Mouse (Mus musculus): ENCODE data around the gene Cd79b.

The Cd79b gene

GRCm38 (mm10) chr11:106318406-106319366 is 4.1 kb upstream of the Cd79b start:
- no peak for DNase-seq (ENCODE audit: low spot score)

GRCm38 (mm10) chr11:106317801-106318200 is 3.2 kb upstream of the Cd79b start:
- DNase-seq (ENCODE audit: low spot score), result no peak

- DNase-seq (ENCODE audit: low spot score), result no peak
These were observed 1.9 kb upstream of the Cd79b start for GRCm38 (mm10) chr11:106316416-106316815.

GRCm38 (mm10) chr11:106313533-106313932 is 1.0 kb downstream of the Cd79b start:
- DNase-seq (ENCODE audit: low spot score), result no peak

GRCm38 (mm10) chr11:106310123-106310522 is 4.4 kb downstream of the Cd79b start:
- no peak for DNase-seq (ENCODE audit: low spot score)

- no peak for DNase-seq (ENCODE audit: low spot score)
These were observed 6.4 kb downstream of the Cd79b start for GRCm38 (mm10) chr11:106308162-106308561.

GRCm38 (mm10) chr11:106307432-106307831 is 7.1 kb downstream of the Cd79b start:
- no peak for DNase-seq (ENCODE audit: low spot score)

- no peak for DNase-seq (ENCODE audit: low spot score)
These were observed 7.8 kb downstream of the Cd79b start for GRCm38 (mm10) chr11:106306758-106307157.

- no peak for DNase-seq (ENCODE audit: low spot score)
These were observed 8.5 kb downstream of the Cd79b start for GRCm38 (mm10) chr11:106306065-106306385.

- no peak for DNase-seq (ENCODE audit: low spot score)
These were observed 9.1 kb downstream of the Cd79b start for GRCm38 (mm10) chr11:106305348-106306064.

- DNase-seq (ENCODE audit: low spot score), result peak; percentile 62
These were observed 11.9 kb downstream of the Cd79b start for GRCm38 (mm10) chr11:106302634-106303033.

- no peak for DNase-seq (ENCODE audit: low spot score)
These were observed 12.8 kb downstream of the Cd79b start, which contains the start of gene Gh for GRCm38 (mm10) chr11:106301765-106302164. Gene Gh, minus strand, starts transcription at chr11:106301865.

- no peak for DNase-seq (ENCODE audit: low spot score)
These were observed 22.7 kb downstream of the Cd79b start for GRCm38 (mm10) chr11:106291861-106292260.

GRCm38 (mm10) chr11:106290376-106290775 is 24.2 kb downstream of the Cd79b start:
- no peak for DNase-seq (ENCODE audit: low spot score)

- DNase-seq (ENCODE audit: low spot score), result no peak
These were observed 25.2 kb downstream of the Cd79b start for GRCm38 (mm10) chr11:106289369-106289768.

- no peak for DNase-seq (ENCODE audit: low spot score)
These were observed 27.6 kb downstream of the Cd79b start for GRCm38 (mm10) chr11:106286987-106287386.

- DNase-seq (ENCODE audit: low spot score), result no peak
These were observed 28.4 kb downstream of the Cd79b start for GRCm38 (mm10) chr11:106286206-106286605.

GRCm38 (mm10) chr11:106284126-106284525 is 30.4 kb downstream of the Cd79b start:
- DNase-seq (ENCODE audit: low spot score), result no peak

- no peak for DNase-seq (ENCODE audit: low spot score)
These were observed 31.2 kb downstream of the Cd79b start for GRCm38 (mm10) chr11:106283371-106283770.

- no peak for DNase-seq (ENCODE audit: low spot score)
These were observed 32.1 kb downstream of the Cd79b start for GRCm38 (mm10) chr11:106282452-106282851.

GRCm38 (mm10) chr11:106276454-106276853 is 38.1 kb downstream of the Cd79b start, which contains the start of gene Tcam1:
Gene Tcam1, plus strand, starts transcription at chr11:106276672.
- peak; percentile 94 for DNase-seq (ENCODE audit: low spot score)

GRCm38 (mm10) chr11:106274971-106275411 is 39.6 kb downstream of the Cd79b start:
- DNase-seq (ENCODE audit: low spot score), result peak; percentile 57

- DNase-seq (ENCODE audit: low spot score), result no peak
These were observed 40.2 kb downstream of the Cd79b start for GRCm38 (mm10) chr11:106274374-106274773.
